Mouse (Mus musculus): ENCODE data around the gene AU022252. TPM values are rescaled to one million over a fixed set of nuclear protein-coding genes. Genes with fewer than 3 reads are reported as not detected.
A peak's percentile ranks its signal among the peaks of the same experiment; 100 is the strongest.

AU022252 gene
- polyA plus RNA-seq, 1 experiment = 13.9 TPM

- no peak for DNase-seq (ENCODE audit: extremely low spot score in 1 of 2, low spot score in 1 of 2)
Observed at GRCm38 (mm10) chr4:119190618-119191017, 41.9 kb downstream of the AU022252 start.

- DNase-seq (ENCODE audit: extremely low spot score in 1 of 2, low spot score in 1 of 2) = no peak
Observed at GRCm38 (mm10) chr4:119189864-119190263, 42.6 kb downstream of the AU022252 start, which contains the start of gene Ermap. TSS of gene Ermap (minus strand) at chr4:119190011.

GRCm38 (mm10) chr4:119189392-119189791 is 43.1 kb downstream of the AU022252 start:
- no peak for DNase-seq (ENCODE audit: extremely low spot score in 1 of 2, low spot score in 1 of 2)

GRCm38 (mm10) chr4:119188060-119188785 is 44.3 kb downstream of the AU022252 start:
- DNase-seq (ENCODE audit: extremely low spot score in 1 of 2, low spot score in 1 of 2) = no peak

GRCm38 (mm10) chr4:119185771-119186170 is 46.7 kb downstream of the AU022252 start:
- no peak for DNase-seq (ENCODE audit: extremely low spot score in 1 of 2, low spot score in 1 of 2)

GRCm38 (mm10) chr4:119183525-119183924 is 49.0 kb downstream of the AU022252 start:
- DNase-seq (ENCODE audit: extremely low spot score in 1 of 2, low spot score in 1 of 2) = no peak

- no peak for DNase-seq (ENCODE audit: extremely low spot score in 1 of 2, low spot score in 1 of 2)
Observed at GRCm38 (mm10) chr4:119181456-119181855, 51.1 kb downstream of the AU022252 start.

- DNase-seq (ENCODE audit: extremely low spot score in 1 of 2, low spot score in 1 of 2) = no peak
Observed at GRCm38 (mm10) chr4:119180133-119180707, 52.3 kb downstream of the AU022252 start.

GRCm38 (mm10) chr4:119178331-119178730 is 54.2 kb downstream of the AU022252 start:
- no peak for DNase-seq (ENCODE audit: extremely low spot score in 1 of 2, low spot score in 1 of 2)

- no peak for DNase-seq (ENCODE audit: extremely low spot score in 1 of 2, low spot score in 1 of 2)
Observed at GRCm38 (mm10) chr4:119177702-119178101, 54.8 kb downstream of the AU022252 start.

- DNase-seq (ENCODE audit: extremely low spot score in 1 of 2, low spot score in 1 of 2) = peak; percentile 98
Observed at GRCm38 (mm10) chr4:119173851-119174453, 58.6 kb downstream of the AU022252 start, which contains the start of gene Zfp691. TSS of gene Zfp691 (minus strand) at chr4:119174195.

GRCm38 (mm10) chr4:119172919-119173650 is 59.4 kb downstream of the AU022252 start:
- peak in 1 of 2 experiments; percentile 56 for DNase-seq (ENCODE audit: extremely low spot score in 1 of 2, low spot score in 1 of 2)

- DNase-seq (ENCODE audit: extremely low spot score in 1 of 2, low spot score in 1 of 2) = peak; percentile 77 to 95
Observed at GRCm38 (mm10) chr4:119167663-119168062, 64.8 kb downstream of the AU022252 start.

GRCm38 (mm10) chr4:119167068-119167467 is 65.4 kb downstream of the AU022252 start:
- DNase-seq (ENCODE audit: extremely low spot score in 1 of 2, low spot score in 1 of 2) = no peak

GRCm38 (mm10) chr4:119165916-119166315 is 66.6 kb downstream of the AU022252 start:
- DNase-seq (ENCODE audit: extremely low spot score in 1 of 2, low spot score in 1 of 2) = no peak

- DNase-seq (ENCODE audit: extremely low spot score in 1 of 2, low spot score in 1 of 2) = no peak
Observed at GRCm38 (mm10) chr4:119162990-119163389, 69.5 kb downstream of the AU022252 start.

- no peak for DNase-seq (ENCODE audit: extremely low spot score in 1 of 2, low spot score in 1 of 2)
Observed at GRCm38 (mm10) chr4:119161358-119161757, 71.2 kb downstream of the AU022252 start.

- no peak for DNase-seq (ENCODE audit: extremely low spot score in 1 of 2, low spot score in 1 of 2)
Observed at GRCm38 (mm10) chr4:119157891-119158290, 74.6 kb downstream of the AU022252 start.

- DNase-seq (ENCODE audit: extremely low spot score in 1 of 2, low spot score in 1 of 2) = peak in 1 of 2 experiments; percentile 78
Observed at GRCm38 (mm10) chr4:119157186-119157585, 75.3 kb downstream of the AU022252 start.

Measured in frontal cortex, adult 2 months (tissue).